Mouse (Mus musculus): ENCODE measurements around the gene Ylpm1.

The Ylpm1 gene

DNA sequence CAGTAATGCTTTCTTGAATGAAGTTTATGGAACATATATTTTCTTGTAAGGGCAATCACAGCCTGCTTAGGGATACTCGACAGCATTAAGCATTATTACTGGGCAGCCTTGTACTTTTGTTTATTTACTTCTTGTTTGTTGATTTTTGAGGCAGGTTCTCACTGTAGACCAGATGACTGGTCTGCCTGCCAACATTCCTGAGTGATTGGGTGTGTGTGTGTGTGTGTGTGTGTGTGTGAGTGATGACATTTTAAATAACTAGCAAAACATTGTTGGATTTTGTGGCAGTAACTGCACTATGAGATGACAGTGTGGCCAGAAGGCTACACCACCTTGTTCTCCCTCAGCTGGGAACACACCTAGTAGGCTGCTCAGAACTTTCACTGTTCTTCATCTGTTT is 13.7 kb downstream of the Ylpm1 start:
- no peak for DNase-seq (ENCODE audit: low spot score)

DNA sequence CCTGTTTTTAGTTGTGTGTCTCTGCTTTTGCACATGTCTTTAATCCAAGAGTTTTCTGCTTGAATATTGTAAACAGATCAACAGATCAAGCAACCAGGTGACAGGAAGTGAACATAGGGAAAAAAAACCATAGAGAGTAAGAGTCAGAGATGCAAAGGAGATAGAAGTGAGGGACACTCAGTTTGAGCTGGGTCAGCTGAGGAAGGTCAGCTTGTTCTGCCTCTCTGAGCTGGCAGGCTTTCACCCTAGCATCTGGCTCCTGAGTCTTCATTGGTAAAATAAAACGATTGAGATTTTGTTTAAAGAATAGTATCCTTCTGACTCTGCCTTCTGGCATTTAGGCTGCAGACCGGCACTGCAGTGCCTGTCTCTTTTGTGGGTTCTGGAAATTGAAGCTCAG is 14.4 kb downstream of the Ylpm1 start:
- no peak for DNase-seq (ENCODE audit: low spot score)

DNA sequence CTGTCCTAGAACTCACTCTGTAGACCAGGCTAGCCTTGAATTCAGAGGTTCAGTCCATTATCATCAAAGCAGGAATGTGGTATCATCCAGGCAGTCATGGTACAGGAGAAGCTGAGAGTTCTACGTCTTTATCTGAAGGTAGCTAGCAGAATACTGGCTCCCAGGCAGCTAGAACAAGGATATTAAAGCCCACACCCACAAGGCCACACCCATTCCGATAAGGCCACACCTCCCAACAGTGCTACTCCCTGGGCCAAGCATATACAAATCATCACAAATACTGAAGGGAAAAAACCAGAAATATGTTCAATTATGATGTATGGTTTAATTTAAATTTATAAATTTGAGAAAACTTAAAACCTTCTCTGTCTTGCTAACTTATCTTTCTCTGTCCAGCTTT is 16.1 kb downstream of the Ylpm1 start:
- no peak for DNase-seq (ENCODE audit: low spot score)

DNA sequence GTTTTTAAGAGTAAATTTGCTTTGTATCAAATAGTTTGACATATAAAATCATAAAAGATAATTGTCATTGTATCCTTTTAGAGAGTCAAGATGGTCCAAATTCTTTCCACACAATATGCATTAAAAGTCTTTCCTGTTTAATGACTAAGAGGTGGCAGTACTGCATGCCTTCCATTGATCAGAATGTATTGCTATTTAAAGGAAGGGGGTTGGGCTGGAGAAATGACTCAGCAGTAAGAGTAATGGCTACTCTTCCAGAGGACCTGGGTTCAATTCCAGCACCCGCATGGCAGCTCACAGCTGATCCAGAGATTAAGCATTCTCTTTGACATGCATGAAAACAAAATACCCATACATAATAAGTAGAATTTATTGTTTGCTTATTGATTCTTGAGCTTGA is 25.9 kb downstream of the Ylpm1 start:
- DNase-seq (ENCODE audit: low spot score): no peak

DNA sequence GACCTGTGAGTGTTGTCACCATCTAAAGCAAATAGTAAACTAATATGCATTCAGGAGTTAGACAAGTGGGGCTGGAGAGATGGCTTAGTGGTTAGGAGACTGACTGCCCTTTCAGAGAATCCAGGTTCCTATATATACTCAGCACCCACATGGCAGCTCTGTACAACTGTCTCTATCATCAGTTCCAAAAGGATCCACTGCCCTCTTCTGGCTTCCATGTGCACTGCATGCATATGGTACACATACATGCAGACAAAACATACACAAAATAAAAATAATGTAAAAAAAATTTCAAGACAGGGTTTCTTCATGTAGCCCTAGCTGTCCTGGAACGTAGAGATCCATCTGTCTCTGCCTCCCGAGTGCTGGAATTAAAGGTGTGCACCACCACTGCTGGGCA is 36.6 kb downstream of the Ylpm1 start:
- peak; percentile 17 for DNase-seq (ENCODE audit: low spot score)

- DNase-seq (ENCODE audit: low spot score): no peak
These were observed 55.1 kb downstream of the Ylpm1 start for GRCm38 (mm10) chr12:85051218-85051617.

- no peak for DNase-seq (ENCODE audit: low spot score)
These were observed 74.9 kb downstream of the Ylpm1 start for GRCm38 (mm10) chr12:85071043-85071442.

DNA sequence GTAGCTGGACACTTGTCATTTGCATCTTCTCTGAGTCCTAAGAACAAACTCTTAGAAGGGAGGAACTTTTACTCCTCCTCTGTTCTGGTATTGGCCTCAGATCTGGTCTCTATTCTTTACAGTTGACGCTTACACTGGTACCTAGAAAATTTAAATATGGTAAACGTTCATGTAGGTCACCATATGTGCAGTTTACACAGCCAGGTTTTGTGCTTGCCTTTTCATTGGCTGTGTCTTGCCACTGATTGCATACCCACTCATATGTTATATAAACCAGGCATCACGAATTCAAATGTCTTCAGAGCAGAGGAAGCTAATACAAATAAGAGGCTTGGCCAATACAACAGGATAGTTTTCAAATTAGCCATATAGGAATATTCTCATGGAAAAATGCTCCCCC is 81.0 kb downstream of the Ylpm1 start:
- no peak for DNase-seq (ENCODE audit: low spot score)

- no peak for DNase-seq (ENCODE audit: low spot score)
These were observed 88.1 kb downstream of the Ylpm1 start for GRCm38 (mm10) chr12:85084257-85084656.

DNA sequence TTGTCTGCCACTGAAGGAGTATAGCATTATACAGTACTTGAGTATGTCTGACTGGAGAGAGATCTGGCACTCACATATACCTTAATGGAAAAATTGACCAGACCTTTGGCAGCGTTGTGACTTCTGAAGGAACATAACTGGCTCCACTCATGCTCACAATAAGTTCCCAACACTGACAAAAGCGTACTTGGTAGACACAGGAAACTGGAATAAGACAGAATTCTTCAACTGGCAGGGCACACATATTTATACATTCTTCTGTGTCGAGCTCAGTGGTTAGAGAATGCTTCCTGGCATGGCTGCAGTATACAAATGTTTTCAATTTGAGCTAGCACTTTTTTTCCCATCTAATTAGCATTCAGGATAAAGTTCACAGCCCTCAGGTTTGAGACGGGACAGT is 88.8 kb downstream of the Ylpm1 start:
- DNase-seq (ENCODE audit: low spot score): no peak

- DNase-seq (ENCODE audit: low spot score): no peak
These were observed 91.7 kb downstream of the Ylpm1 start for GRCm38 (mm10) chr12:85087845-85088244.

DNA sequence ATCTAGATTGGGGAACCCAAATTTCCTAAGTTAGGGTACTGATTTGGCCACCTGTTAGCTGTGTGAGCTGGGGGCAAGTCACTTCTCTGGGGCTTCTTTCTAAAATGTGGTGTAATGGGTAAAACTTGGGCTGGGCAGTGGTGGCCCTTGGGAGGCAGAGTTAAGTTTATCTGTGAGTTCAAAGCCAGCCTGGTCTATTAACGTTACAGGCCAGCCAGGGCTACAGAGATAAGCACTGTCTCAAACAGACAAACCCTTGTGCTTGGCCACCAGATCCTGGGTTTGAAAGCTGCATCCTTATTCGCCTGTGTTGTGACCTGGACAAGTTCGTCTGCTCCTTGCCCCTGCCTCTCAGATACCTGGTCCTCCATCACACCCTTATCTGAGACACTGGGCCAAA is 95.1 kb downstream of the Ylpm1 start:
- no peak for DNase-seq (ENCODE audit: low spot score)

- peak; percentile 74 for DNase-seq (ENCODE audit: low spot score)
These were observed 96.1 kb downstream of the Ylpm1 start for GRCm38 (mm10) chr12:85092214-85092613.

DNA sequence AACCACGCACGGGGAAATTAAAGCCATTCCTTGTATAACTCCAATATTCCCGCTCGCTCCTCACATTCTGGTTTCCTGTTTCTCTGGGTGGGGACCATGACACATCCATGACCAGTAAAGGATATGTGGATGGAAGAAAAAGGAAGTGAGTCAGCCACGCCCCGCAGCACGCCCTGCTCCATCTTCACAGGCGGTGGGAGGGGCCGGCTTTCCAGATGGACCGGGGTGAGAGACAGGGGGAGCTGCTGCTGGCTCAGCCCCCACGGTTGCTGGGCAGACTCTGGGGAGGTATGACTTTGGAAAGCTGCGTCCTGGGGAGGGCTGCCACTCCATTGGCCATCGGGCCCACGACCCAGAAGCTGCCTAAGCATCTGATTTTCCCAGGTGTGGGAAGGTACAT is 97.9 kb downstream of the Ylpm1 start:
- DNase-seq (ENCODE audit: low spot score): peak; percentile 57

DNA sequence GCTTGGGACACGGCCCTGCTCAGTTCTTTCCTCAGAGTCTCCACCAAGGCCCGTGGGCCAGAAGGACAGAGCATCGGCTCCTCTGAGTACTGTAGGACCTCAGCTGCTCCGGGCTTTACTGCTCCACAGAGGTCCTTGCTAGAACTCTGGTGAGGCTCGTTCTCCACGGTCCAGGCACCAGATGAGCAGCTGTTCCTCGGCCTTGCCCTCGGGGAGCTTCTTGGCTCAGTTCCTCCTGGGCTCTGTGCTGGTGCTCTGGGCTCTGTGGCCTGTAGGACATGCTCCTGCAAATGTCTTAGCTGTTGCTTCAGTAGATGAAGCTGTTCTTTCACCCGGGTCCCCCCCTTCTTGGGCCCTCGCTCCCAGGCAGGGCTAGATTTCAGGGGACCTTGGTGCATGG is 98.6 kb downstream of the Ylpm1 start:
- DNase-seq (ENCODE audit: low spot score): no peak

- no peak for DNase-seq (ENCODE audit: low spot score)
These were observed 99.0 kb downstream of the Ylpm1 start for GRCm38 (mm10) chr12:85095146-85095545.

DNA sequence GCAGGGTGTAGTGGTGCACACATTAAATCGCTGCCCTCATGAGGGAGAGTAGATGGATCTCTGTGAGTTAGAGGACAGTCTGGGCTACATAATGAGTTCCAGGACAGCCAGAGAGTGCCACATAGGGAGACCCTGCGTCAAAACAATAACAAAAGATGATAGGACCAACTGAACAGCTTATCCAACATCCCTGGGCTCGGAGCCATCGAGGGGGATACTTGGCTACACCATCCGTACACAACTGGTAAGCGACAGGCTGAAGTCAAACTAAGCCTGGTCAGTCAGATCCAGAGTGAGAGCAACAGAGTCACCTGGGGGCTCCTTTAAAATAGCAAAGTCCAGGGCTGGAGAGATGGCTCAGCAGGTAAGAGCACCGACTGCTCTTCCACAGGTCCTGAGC is 99.7 kb downstream of the Ylpm1 start:
- no peak for DNase-seq (ENCODE audit: low spot score)

DNA sequence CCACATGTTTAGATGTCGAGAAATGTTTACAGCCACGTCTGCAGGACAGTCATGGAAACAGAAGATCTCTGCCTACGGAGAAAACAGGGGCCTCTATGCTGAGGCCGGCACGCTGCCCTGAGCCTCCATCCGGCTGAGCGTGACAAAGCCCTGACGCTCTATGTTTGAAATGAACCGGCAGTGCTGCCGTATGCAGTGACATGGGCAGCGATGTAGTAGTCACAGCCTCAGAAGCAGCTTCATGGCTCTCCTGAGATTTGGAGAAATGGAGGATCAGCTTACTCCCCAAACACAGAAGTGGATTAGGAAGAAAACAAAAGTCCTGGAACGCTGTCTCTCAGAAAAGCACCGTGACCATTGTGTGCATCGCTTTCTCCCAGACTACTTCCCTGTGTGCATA is 104.9 kb downstream of the Ylpm1 start:
- no peak for DNase-seq (ENCODE audit: low spot score)

GRCm38 (mm10) chr12:85101521-85102106 is 105.5 kb downstream of the Ylpm1 start:
- DNase-seq (ENCODE audit: low spot score): no peak

- DNase-seq (ENCODE audit: low spot score): no peak
These were observed 107.0 kb downstream of the Ylpm1 start for GRCm38 (mm10) chr12:85103096-85103495.

- no peak for DNase-seq (ENCODE audit: low spot score)
These were observed 108.7 kb downstream of the Ylpm1 start for GRCm38 (mm10) chr12:85104789-85105188.

- peak; percentile 73 for DNase-seq (ENCODE audit: low spot score)
These were observed 110.2 kb downstream of the Ylpm1 start for GRCm38 (mm10) chr12:85106292-85106691.

DNA sequence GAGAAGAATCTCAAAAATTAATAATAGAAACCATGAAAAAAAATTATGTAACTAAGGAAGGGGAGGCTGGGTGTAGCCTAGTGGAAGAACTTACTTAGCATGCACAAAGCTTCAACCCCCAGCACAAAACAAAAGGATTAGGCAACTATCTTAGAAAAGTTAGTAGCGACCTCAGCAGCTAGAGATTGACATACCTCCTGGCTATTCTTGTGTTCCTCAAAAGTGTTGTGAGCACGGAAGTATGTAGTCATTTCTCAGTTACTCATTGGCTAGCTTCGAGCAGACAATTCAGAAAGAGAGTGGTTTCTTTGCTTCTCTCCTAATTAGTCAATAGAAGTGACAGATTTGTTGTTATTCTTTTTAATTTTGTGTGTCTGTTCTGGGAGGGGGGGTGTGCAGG is 112.5 kb downstream of the Ylpm1 start:
- no peak for DNase-seq (ENCODE audit: low spot score)

DNA sequence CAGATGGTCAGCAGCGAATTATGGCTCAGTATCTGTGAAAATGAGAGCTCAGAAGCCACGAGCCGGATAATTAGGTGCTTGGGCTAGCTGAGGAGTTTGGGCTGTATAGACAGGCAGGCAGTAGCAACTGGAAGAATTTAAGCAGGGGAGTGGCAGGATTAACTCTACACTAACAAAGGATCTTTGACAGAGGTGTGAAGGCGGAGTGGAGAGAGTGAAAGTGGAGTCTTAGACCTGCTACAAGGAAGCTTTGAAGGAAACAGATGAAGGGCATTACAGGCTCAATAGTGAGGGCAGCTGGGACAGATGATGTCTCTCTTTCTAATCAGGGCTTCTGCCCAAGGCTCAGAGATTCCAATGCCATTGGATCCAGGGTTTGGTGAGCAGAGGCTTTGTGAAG is 113.3 kb downstream of the Ylpm1 start:
- DNase-seq (ENCODE audit: low spot score): no peak
